Mouse (Mus musculus): ENCODE measurements around the gene Rerg. TPM values are rescaled to one million over a fixed set of nuclear protein-coding genes. Genes with fewer than 3 reads are reported as not detected.
A peak's percentile ranks its signal among the peaks of the same experiment; 100 is the strongest.

The Rerg gene
- polyA plus RNA-seq (2015; fragmentation: Nextera tagmentation; extraction: Ambion mirVana) = 28.1 and 31.9 TPM in 2 replicates

DNA sequence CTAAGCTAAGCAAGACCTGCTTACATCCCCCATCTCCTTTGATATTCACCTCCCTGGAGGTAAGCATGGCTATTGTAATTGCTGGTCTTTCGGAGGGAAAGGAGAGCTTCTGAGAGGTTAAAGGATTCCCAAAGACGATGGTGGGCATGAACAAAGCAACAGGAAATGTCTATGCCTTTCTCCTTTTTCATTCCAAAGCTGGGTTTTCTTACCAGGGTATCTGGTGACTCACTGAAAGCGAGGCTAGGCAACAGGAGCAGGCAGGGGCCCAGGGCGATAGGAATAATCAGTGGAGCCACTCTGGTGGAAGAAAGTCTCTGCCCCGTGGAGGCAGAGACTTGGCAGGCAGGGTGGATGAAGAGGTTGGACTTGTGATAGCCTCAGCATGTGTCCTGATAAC is at the start of gene Rerg:
Gene Rerg, minus strand, starts transcription at position 272 of the 400 bp plus-strand sequence.
- Histone ChIP-seq H3K4me2 (replicated peaks) (peak within 1 kb of the TSS; percentile 66), H3K36me3 (no peaks in the 10 kb centered on the region), H3K9me3 (replicated peaks) (no peaks in the 10 kb centered on the region), H3K27me3 (no peaks in the 10 kb centered on the region), H3K9ac (peak within 1 kb of the TSS; percentile 27), H3K27ac (replicated peaks) (no peak within 1 kb of the TSS), H3K4me1 (peaks cover 27% of the 10 kb centered on the region; the same call in 1 of the 2 replicates), H3K4me3 (replicated peaks) (peak within 1 kb of the TSS; percentile 49)
- WGBS = 20% methylated on average over 5 of the region's 5 CpGs
- ATAC-seq (ENCODE audit: insufficient number of reproducible peaks, low FRiP score, low TSS enrichment, low read depth) = no peak

DNA sequence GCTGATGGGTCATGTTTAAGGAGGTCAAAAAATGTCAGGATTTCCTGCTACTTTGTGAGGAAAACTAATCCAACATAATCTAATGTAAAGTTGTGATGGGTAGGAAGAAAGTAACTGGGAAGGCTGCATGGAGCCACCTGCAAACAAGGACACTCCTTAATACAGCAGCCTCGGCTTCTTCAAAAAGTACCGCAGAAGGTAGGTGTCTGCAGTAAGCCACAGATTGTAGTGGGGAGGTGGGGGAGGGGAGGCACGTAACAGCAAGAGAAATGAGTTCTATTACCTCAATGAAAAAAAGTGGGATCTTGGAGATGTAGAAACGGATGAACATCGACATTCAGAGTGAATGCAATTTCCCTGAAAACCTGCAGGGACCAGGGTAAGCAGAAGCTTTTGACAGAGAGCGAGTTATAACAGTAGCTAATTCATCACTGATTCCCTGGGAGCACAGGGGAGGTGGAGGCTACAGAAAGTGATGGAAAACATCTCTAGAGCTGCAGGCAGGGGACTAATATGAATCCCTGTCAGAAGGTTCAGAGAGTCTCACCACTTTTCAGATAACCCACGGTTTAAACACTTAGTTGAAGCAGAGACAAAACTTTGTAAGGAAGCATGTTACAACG is 47.7 kb upstream of the Rerg start:
- no peaks in the 10 kb centered on the region for H3K27me3 ChIP-seq
- no peak overlapping the region for H3K4me3 ChIP-seq (replicated peaks)
- no peak overlapping the region for H3K27ac ChIP-seq (replicated peaks)
- no peak overlapping the region for H3K9ac ChIP-seq
- WGBS = 77% methylated on average over 8 of the region's 8 CpGs
- H3K4me1 ChIP-seq = no peaks in the 10 kb centered on the region
- no peak for ATAC-seq (ENCODE audit: insufficient number of reproducible peaks, low FRiP score, low TSS enrichment, low read depth)
- no peaks in the 10 kb centered on the region for H3K36me3 ChIP-seq
- H3K4me2 ChIP-seq (replicated peaks) = no peak overlapping the region
- no peaks in the 10 kb centered on the region for H3K9me3 ChIP-seq (replicated peaks)

DNA sequence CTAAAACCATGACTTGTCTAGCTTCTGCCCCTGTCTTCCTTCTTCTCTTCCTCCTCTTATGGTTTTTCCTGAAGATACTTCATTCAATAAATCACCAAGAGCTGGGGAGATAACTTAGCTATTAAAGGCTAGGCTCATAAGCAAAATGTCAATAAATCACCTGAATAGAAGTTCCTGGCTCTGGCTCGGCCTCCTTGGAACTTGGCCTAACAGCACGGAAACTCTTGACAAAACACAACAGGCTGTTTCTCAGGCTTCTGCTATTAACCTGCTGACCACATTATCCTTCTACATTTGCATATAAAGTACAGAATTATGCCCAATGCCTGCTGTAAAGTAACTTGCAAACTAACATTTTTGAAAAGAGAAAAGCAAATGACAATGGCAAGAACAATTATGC is 41.1 kb upstream of the Rerg start:
- H3K9ac ChIP-seq = no peak overlapping the region

DNA sequence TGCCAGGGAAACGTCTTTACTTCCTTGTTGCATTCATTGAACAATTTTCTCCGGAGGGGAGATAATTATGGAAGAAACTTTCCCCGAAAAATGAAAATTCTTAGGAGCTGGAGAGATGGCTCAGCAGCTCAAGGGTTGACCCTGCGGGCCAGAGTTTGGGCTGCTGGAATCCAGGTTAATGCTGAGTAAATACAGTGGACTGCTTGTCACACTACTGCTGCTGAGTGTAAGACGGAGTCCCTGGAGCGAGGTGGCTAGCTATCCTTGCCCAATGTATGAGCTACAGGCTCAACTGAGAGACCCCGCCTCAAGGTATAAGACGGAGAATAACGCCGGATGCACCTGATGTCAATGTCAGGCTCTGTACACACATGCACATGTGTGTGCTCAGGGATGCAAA is 40.7 kb upstream of the Rerg start:
- Histone ChIP-seq H3K9me3 (replicated peaks) (no peaks in the 10 kb centered on the region), H3K4me1 (no peaks in the 10 kb centered on the region), H3K27me3 (no peaks in the 10 kb centered on the region), H3K9ac (no peak overlapping the region), H3K4me2 (replicated peaks) (no peak overlapping the region), H3K36me3 (no peaks in the 10 kb centered on the region), H3K27ac (replicated peaks) (no peak overlapping the region), H3K4me3 (replicated peaks) (no peak overlapping the region)
- ATAC-seq (ENCODE audit: insufficient number of reproducible peaks, low FRiP score, low TSS enrichment, low read depth) = no peak
- WGBS = 89% methylated on average over 10 of the region's 10 CpGs

More for the DNA sequence above, 41.1 kb upstream of the Rerg start:
- no peaks in the 10 kb centered on the region for H3K27me3 ChIP-seq
- no peaks in the 10 kb centered on the region for H3K36me3 ChIP-seq
- no peaks in the 10 kb centered on the region for H3K4me1 ChIP-seq
- WGBS = 85% methylated on average over 2 of the region's 2 CpGs
- no peak overlapping the region for H3K27ac ChIP-seq (replicated peaks)
- no peak for ATAC-seq (ENCODE audit: insufficient number of reproducible peaks, low FRiP score, low TSS enrichment, low read depth)
- no peaks in the 10 kb centered on the region for H3K9me3 ChIP-seq (replicated peaks)
- no peak overlapping the region for H3K4me2 ChIP-seq (replicated peaks)
- no peak overlapping the region for H3K4me3 ChIP-seq (replicated peaks)

DNA sequence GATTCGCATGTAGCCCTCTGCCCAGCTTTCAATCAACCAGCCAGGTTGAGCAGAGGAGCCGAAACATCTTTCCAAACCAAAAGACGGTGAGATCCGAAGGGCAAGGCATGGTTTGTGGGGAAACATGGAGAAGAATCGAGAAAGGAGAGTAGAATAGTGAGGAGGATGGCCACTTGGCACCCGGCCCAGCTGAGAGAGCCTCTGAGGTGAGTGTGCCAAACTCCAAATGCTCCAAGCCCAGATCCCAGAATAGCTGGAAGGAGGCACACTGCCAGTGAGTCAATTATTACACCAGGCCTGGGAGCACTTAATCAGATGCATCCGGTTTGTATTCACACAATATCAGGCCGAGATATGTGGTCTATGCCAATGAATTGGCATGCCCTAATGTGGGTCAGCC is 39.7 kb upstream of the Rerg start:
- no peaks in the 10 kb centered on the region for H3K27me3 ChIP-seq
- no peak for ATAC-seq (ENCODE audit: insufficient number of reproducible peaks, low FRiP score, low TSS enrichment, low read depth)
- 82% methylated on average over 8 of the region's 8 CpGs for WGBS

DNA sequence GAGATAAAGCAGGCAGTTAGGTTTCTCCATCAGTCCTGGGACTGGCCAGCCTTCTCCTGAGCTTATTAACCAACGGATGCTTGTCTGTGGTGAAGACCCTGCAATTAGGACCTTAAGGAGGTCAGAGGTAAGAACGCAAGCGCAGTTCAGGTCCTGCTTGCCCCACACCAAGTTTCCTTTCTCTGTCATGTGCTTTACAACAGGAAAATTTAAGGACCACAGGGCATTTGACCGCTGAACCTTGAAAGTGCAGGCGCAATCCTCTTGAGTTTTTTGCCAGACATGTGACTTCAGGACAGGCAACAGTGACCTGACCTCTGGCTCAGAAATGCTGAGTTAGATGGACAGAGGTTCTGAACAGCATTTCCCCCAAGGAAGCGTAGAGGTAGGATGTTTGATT is 36.8 kb upstream of the Rerg start:
- no peak overlapping the region for H3K9ac ChIP-seq
- no peaks in the 10 kb centered on the region for H3K36me3 ChIP-seq
- no peak for ATAC-seq (ENCODE audit: insufficient number of reproducible peaks, low FRiP score, low TSS enrichment, low read depth)
- H3K27me3 ChIP-seq = no peaks in the 10 kb centered on the region
- 88% methylated on average over 6 of the region's 6 CpGs for WGBS
- no peaks in the 10 kb centered on the region for H3K4me1 ChIP-seq
- H3K27ac ChIP-seq (replicated peaks) = no peak overlapping the region
- H3K4me2 ChIP-seq (replicated peaks) = no peak overlapping the region
- H3K4me3 ChIP-seq (replicated peaks) = no peak overlapping the region
- no peaks in the 10 kb centered on the region for H3K9me3 ChIP-seq (replicated peaks)

More for the DNA sequence above, 39.7 kb upstream of the Rerg start:
- no peaks in the 10 kb centered on the region for H3K36me3 ChIP-seq
- no peaks in the 10 kb centered on the region for H3K9me3 ChIP-seq (replicated peaks)
- H3K4me2 ChIP-seq (replicated peaks) = no peak overlapping the region
- no peak overlapping the region for H3K4me3 ChIP-seq (replicated peaks)
- no peak overlapping the region for H3K27ac ChIP-seq (replicated peaks)
- H3K9ac ChIP-seq = no peak overlapping the region
- no peaks in the 10 kb centered on the region for H3K4me1 ChIP-seq

DNA sequence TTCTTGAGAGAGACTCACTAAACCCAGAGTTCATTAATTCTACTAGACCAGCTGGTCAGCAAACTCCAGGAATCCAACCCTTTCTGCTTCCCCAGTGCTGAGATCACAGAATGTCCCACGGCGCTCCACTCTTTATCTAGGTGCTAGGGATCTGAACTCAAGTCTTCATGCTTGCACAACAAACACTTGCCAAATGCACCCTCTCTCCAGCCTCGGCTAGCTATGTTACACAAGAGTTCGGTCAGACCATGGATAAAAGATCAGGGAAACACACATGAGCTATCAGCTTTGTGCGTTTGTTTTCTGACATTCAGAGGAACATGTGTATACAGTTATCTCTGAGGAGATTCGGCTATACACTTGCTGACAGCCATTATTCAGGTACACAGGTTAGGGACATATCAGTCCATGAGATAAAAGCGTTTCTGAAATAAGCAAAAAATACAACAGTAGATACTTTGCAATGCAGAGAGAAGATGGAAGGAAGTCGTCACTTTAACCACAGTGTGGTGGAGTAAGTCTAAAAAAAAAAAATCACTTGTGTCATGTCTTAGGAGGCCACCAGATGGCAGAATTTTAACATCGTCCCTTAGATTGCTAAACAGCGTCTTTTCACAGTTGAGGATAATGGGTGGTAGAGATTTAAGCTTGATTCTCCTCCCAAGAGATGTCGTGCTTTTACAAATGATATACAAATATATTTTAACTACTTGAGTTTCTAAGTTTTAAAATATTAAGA is 35.5 kb upstream of the Rerg start:
- Histone ChIP-seq H3K36me3 (no peaks in the 10 kb centered on the region), H3K4me3 (replicated peaks) (no peak overlapping the region), H3K4me2 (replicated peaks) (no peak overlapping the region), H3K9me3 (replicated peaks) (no peaks in the 10 kb centered on the region), H3K9ac (no peak overlapping the region), H3K27ac (replicated peaks) (no peak overlapping the region), H3K4me1 (no peaks in the 10 kb centered on the region), H3K27me3 (no peaks in the 10 kb centered on the region)
- 52% methylated on average over 11 of the region's 11 CpGs for WGBS
- ATAC-seq (ENCODE audit: insufficient number of reproducible peaks, low FRiP score, low TSS enrichment, low read depth) = no peak

DNA sequence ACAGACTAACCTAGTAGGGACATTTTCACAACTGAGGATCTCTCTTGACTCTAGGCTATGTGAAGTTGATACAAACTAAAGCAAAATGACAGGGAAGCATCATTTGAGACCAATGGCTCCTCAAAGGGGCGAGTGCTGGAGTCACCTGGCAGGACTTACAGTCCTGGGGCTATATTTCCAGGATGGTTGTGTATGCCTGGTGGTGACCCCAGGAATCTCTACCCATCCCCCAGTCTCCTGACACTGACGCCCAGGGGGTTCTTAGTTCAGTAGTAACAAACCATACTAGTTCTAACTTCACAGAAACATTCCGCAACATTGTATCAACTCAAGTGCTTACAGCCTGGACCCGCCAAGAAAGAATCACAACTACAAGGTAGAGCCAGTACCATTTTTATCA is 32.4 kb upstream of the Rerg start:
- 86% methylated on average over 4 of the region's 4 CpGs for WGBS
- Histone ChIP-seq H3K27me3 (no peaks in the 10 kb centered on the region), H3K9ac (no peak overlapping the region), H3K4me1 (no peaks in the 10 kb centered on the region), H3K9me3 (replicated peaks) (no peaks in the 10 kb centered on the region), H3K4me3 (replicated peaks) (no peak overlapping the region), H3K4me2 (replicated peaks) (no peak overlapping the region), H3K36me3 (no peaks in the 10 kb centered on the region), H3K27ac (replicated peaks) (no peak overlapping the region)
- ATAC-seq (ENCODE audit: insufficient number of reproducible peaks, low FRiP score, low TSS enrichment, low read depth) = no peak

DNA sequence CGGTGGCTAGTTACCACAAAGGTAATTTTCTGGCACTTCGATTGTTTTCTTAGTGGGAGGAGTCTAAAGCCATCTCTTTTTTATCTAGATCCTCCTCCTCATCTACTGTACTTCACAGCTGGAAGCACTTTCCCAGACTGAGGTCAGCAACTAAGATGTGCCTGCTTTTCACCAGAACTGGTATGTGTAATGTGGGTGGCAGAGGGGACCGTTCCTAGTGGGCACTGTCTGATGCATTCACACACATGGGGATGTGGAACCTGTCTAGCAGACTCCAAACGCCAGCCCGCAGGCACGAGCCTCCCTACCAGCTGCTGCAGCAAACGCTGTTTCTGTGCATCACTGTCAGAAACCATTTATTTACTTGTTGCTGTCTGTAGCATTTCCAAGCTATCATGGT is 31.3 kb upstream of the Rerg start:
- WGBS = 50% methylated on average over 7 of the region's 7 CpGs
- Histone ChIP-seq H3K27me3 (no peaks in the 10 kb centered on the region; the same call in 1 of the 2 replicates), H3K4me2 (replicated peaks) (no peak overlapping the region), H3K9me3 (replicated peaks) (no peaks in the 10 kb centered on the region), H3K36me3 (no peaks in the 10 kb centered on the region), H3K4me3 (replicated peaks) (no peak overlapping the region), H3K27ac (replicated peaks) (no peak overlapping the region), H3K9ac (no peak overlapping the region), H3K4me1 (no peaks in the 10 kb centered on the region)
- ATAC-seq (ENCODE audit: insufficient number of reproducible peaks, low FRiP score, low TSS enrichment, low read depth) = no peak

DNA sequence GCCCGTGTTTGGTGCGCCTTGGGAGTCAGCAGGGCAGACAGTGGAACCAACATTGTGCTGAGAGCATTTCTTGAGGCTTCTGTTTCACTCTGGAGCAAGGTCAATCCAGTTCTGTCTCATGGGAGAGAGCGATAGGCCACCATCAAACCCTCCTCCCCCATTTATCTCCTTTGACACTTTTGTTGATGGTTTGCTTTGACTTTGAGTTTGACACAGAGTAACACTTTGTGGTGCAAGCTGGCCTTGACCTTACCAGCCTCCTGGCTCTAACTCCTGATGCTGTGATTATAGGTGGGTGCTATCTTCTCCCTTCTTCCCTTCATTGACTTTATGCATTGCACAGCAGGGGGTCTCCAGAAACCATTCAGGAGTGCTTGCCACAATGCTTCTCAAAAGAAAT is 30.9 kb upstream of the Rerg start:
- Histone ChIP-seq H3K4me3 (replicated peaks) (no peak overlapping the region), H3K9ac (no peak overlapping the region), H3K4me1 (no peaks in the 10 kb centered on the region), H3K9me3 (replicated peaks) (no peaks in the 10 kb centered on the region), H3K27me3 (no peaks in the 10 kb centered on the region; the same call in 1 of the 2 replicates), H3K27ac (replicated peaks) (no peak overlapping the region), H3K4me2 (replicated peaks) (no peak overlapping the region), H3K36me3 (no peaks in the 10 kb centered on the region)
- 86% methylated on average over 3 of the region's 3 CpGs for WGBS
- ATAC-seq (ENCODE audit: insufficient number of reproducible peaks, low FRiP score, low TSS enrichment, low read depth) = no peak

DNA sequence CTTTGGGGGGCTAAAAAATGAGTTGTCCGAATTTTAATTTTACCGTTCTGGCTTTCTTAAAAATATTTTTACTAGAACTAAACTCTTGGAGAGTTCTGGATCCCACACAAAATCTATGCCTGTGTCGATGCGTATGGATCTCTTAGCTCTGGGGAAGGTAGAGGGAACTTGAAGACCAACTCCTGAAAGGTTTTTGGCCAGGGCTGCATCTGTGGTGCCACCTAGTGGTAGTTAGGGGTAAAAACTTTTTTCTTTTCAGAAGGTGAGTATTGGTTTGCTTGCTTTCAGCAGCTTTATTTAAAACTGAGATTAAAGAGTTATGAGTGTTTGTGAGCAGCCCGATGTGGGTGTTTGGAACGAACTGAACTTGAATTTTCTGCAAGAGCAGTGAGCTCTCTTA is 21.8 kb upstream of the Rerg start:
- Histone ChIP-seq H3K4me3 (replicated peaks) (no peak overlapping the region), H3K9ac (no peak overlapping the region), H3K36me3 (no peaks in the 10 kb centered on the region), H3K27ac (replicated peaks) (no peak overlapping the region), H3K4me1 (no peaks in the 10 kb centered on the region), H3K9me3 (replicated peaks) (no peaks in the 10 kb centered on the region), H3K4me2 (replicated peaks) (no peak overlapping the region), H3K27me3 (no peaks in the 10 kb centered on the region; the same call in 1 of the 2 replicates)
- ATAC-seq (ENCODE audit: insufficient number of reproducible peaks, low FRiP score, low TSS enrichment, low read depth) = no peak
- 13% methylated on average over 6 of the region's 6 CpGs for WGBS

DNA sequence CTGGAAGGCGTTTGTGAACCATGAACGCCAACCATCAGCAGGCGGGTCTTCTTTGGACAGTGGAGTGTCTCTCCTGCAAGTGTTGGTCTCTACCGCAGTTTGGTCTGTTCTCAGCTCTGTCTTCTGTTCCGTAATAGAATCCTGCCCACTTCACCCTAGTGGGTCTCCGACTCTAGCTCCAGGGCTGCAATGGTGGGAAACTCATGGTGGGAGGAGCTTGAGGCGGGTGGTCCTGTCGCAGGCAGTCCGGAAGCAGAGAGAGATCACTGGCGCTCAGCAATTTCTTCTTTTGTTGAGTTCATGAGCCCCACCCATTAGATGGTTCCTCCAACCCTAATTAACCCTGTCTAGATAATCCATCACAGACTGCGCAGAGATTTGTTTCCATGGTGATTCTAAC is 20.7 kb upstream of the Rerg start:
- Histone ChIP-seq H3K4me1 (no peaks in the 10 kb centered on the region), H3K36me3 (no peaks in the 10 kb centered on the region), H3K9ac (no peak overlapping the region), H3K4me2 (replicated peaks) (no peak overlapping the region), H3K9me3 (replicated peaks) (no peaks in the 10 kb centered on the region), H3K27me3 (no peaks in the 10 kb centered on the region), H3K27ac (replicated peaks) (no peak overlapping the region), H3K4me3 (replicated peaks) (no peak overlapping the region)
- no peak for ATAC-seq (ENCODE audit: insufficient number of reproducible peaks, low FRiP score, low TSS enrichment, low read depth)
- 83% methylated on average over 11 of the region's 11 CpGs for WGBS
